Mouse (Mus musculus) layer of hippocampus, adult 9-10 months (tissue): ENCODE results near the gene Pkhd1.

Experiments
- DNase-seq: peaks from one replicate; pipeline ENCODE4 v3.0.0; 2022; ENCODE audit warnings: low spot score

Pkhd1 gene

GRCm38 (mm10) chr1:20617849-20618530, at the start of gene Pkhd1:
Pkhd1 (minus strand) TSS chr1:20618064.
- DNase-seq, result no peak

- DNase-seq, result no peak
Measured at GRCm38 (mm10) chr1:20667567-20667966, 49.7 kb upstream of the Pkhd1 start.

GRCm38 (mm10) chr1:20666233-20666632, 48.4 kb upstream of the Pkhd1 start:
- DNase-seq, result no peak

- no peak for DNase-seq
Measured at GRCm38 (mm10) chr1:20655085-20655484, 37.2 kb upstream of the Pkhd1 start.

GRCm38 (mm10) chr1:20653513-20654506, 35.9 kb upstream of the Pkhd1 start:
- no peak for DNase-seq

- DNase-seq, result no peak
Measured at GRCm38 (mm10) chr1:20634856-20635255, 17.0 kb upstream of the Pkhd1 start.

- no peak for DNase-seq
Measured at GRCm38 (mm10) chr1:20633276-20633869, 15.5 kb upstream of the Pkhd1 start.

GRCm38 (mm10) chr1:20624564-20624963, 6.7 kb upstream of the Pkhd1 start:
- DNase-seq, result no peak

GRCm38 (mm10) chr1:20623375-20623774, 5.5 kb upstream of the Pkhd1 start:
- DNase-seq, result no peak

- no peak for DNase-seq
Measured at GRCm38 (mm10) chr1:20620611-20621010, 2.7 kb upstream of the Pkhd1 start.

GRCm38 (mm10) chr1:20619363-20619762, 1.5 kb upstream of the Pkhd1 start:
- no peak for DNase-seq

- DNase-seq, result peak; percentile 37
Measured at GRCm38 (mm10) chr1:20612643-20613042, 5.2 kb downstream of the Pkhd1 start.

- no peak for DNase-seq
Measured at GRCm38 (mm10) chr1:20605489-20605888, 12.4 kb downstream of the Pkhd1 start.

- no peak for DNase-seq
Measured at GRCm38 (mm10) chr1:20590488-20590887, 27.4 kb downstream of the Pkhd1 start.

GRCm38 (mm10) chr1:20571469-20571868, 46.4 kb downstream of the Pkhd1 start:
- DNase-seq, result no peak

- no peak for DNase-seq
Measured at GRCm38 (mm10) chr1:20569430-20569829, 48.4 kb downstream of the Pkhd1 start.

GRCm38 (mm10) chr1:20558443-20558842, 59.4 kb downstream of the Pkhd1 start:
- no peak for DNase-seq

GRCm38 (mm10) chr1:20554398-20554797, 63.5 kb downstream of the Pkhd1 start:
- DNase-seq, result peak; percentile 51

- no peak for DNase-seq
Measured at GRCm38 (mm10) chr1:20551334-20551733, 66.5 kb downstream of the Pkhd1 start.

- no peak for DNase-seq
Measured at GRCm38 (mm10) chr1:20544526-20544925, 73.3 kb downstream of the Pkhd1 start.

GRCm38 (mm10) chr1:20513364-20514084, 104.3 kb downstream of the Pkhd1 start:
- peak; percentile 70 for DNase-seq

- DNase-seq, result no peak
Measured at GRCm38 (mm10) chr1:20498965-20499364, 118.9 kb downstream of the Pkhd1 start.
